ENCODE assay signal across 10 mouse cellular contexts in the genomic region with DNA sequence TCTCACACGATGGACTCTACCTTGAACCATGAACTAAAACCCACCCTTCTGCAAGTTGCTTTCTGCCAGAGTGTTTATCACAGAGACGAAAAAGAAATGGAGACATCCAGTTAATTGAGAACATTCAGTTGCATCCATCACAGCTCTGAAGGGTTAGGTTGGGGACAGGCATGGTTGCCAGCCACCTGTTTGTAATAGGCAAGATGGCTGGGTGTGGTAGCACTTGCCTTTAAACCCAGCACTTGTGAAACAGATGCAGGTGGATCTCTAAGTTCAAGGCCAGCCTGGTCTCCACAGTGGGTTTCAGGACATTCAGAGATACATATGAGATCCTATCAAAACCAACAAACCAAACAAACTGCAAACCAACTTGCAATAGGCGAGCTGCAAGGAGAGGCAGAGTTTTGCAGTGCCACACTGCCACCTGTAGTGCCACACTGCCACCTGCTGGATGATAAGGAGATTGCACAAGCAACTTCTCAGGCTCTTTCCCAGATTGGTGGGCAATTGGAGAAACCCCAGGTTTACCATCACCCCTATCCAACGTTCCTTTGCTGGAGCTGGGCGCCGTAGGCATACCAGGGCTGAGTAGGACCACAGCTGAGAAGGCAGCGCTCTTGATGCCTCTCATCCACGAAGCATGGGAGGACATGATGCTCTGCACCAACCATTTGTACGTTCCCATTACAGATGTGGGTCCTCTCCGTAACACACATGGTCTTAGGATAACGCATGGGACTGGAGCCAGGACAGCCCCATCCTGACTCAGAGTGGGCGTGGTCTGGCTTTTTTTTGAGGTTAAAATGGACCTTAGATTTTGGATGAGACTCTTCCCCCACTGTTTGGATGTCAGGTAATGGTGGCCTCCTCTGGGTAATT. TPM values are rescaled to one million over a fixed set of nuclear protein-coding genes. Genes with fewer than 3 reads are reported as not detected.
DNase-seq lines count a peak whose midpoint lies in the region; ATAC-seq and TF ChIP-seq lines count a peak whose summit lies in the region.
"Had no signal": no experiment of that assay in that cellular context is flagged by ENCODE, and none has a peak within 500 bp of the region (broad histone marks: within the 10 kb centered on the region; RNA-seq: fewer than 3 reads in every experiment).

No protein-coding gene starts in this region.

- no peak overlapping the region for H3K9ac ChIP-seq in MEL (ENCODE audit: control insufficient read depth, low read depth, low read length, poor library complexity, severe bottlenecking)
- no peak overlapping the region for H3K9ac ChIP-seq in neural tube, embryonic 15.5 days (replicated peaks)
- H3K9ac ChIP-seq: heart, embryonic 13.5 days; stomach, embryonic 15.5 days had no signal

- no peak for TF ChIP-seq EP300 in MEL (IDR thresholded peaks at IDR 0.05; ENCODE audit: low read depth in 1 of 2, low read length in 2 of 2)

- H3K4me3 ChIP-seq in MEL (ENCODE audit: control insufficient read depth in 1 of 2, insufficient read depth in 1 of 2, low read depth in 2 of 2, low read length in 2 of 2) = no peak overlapping the region
- H3K4me3 ChIP-seq in neural tube, embryonic 15.5 days (replicated peaks) = no peak overlapping the region
- H3K4me3 ChIP-seq: heart, embryonic 13.5 days; stomach, embryonic 15.5 days had no signal

- H3K27ac ChIP-seq in MEL (ENCODE audit: control insufficient read depth, low read depth, low read length) = no peak overlapping the region
- H3K27ac ChIP-seq in neural tube, embryonic 15.5 days (replicated peaks) = no peak overlapping the region
- H3K27ac ChIP-seq: heart, embryonic 13.5 days; stomach, embryonic 15.5 days had no signal

- peak; percentile 95 to 97 (median 96) for TF ChIP-seq CTCF in MEL (IDR thresholded peaks at IDR 0.05 in 2 of 3, conservative IDR thresholded peaks at IDR 0.05 in 1 of 3; ENCODE audit: control insufficient read depth in 1 of 3, insufficient read depth in 1 of 3, low read depth in 2 of 3, low read length in 3 of 3, poor library complexity in 1 of 3, severe bottlenecking in 1 of 3)

- no peak overlapping the region for H3K4me2 ChIP-seq in neural tube, embryonic 15.5 days
- H3K4me2 ChIP-seq: heart, embryonic 13.5 days; stomach, embryonic 15.5 days had no signal

- H3K9me3 ChIP-seq in MEL (replicated peaks; ENCODE audit: insufficient read depth, low read length) = no peaks in the 10 kb centered on the region
- H3K9me3 ChIP-seq in neural tube, embryonic 15.5 days (replicated peaks) = no peaks in the 10 kb centered on the region
- H3K9me3 ChIP-seq: heart, embryonic 13.5 days; stomach, embryonic 15.5 days had no signal

- peaks cover 0 to 3% of the 10 kb centered on the region in 2 experiments; a peak in 2 of 4 replicates for H3K27me3 ChIP-seq in MEL (ENCODE audit: control insufficient read depth in 1 of 2, insufficient read depth in 2 of 2, low read length in 2 of 2)
- peaks cover 74% of the 10 kb centered on the region for H3K27me3 ChIP-seq in neural tube, embryonic 15.5 days (replicated peaks)

- peak; percentile 96 for TF ChIP-seq RAD21 in MEL (IDR thresholded peaks at IDR 0.05; ENCODE audit: low read depth, low read length)

- H3K36me3 ChIP-seq in MEL (ENCODE audit: control insufficient read depth in 1 of 2, insufficient read depth in 2 of 2, low read length in 2 of 2) = no peaks in the 10 kb centered on the region
- H3K36me3 ChIP-seq in neural tube, embryonic 15.5 days = no peaks in the 10 kb centered on the region
- H3K36me3 ChIP-seq: heart, embryonic 13.5 days; stomach, embryonic 15.5 days had no signal

- no peak for TF ChIP-seq POLR2A in MEL (IDR thresholded peaks at IDR 0.05; ENCODE audit: control insufficient read depth in 1 of 2, insufficient read depth in 1 of 2, low read depth in 1 of 2, low read length in 2 of 2, poor library complexity in 1 of 2)

- no peaks in the 10 kb centered on the region for H3K4me1 ChIP-seq in MEL (ENCODE audit: control insufficient read depth in 1 of 2, insufficient read depth in 2 of 2, low read length in 2 of 2)
- H3K4me1 ChIP-seq in neural tube, embryonic 15.5 days = peaks cover 15% of the 10 kb centered on the region

- DNase-seq in B cell, adult 2 months = peak; percentile 72 to 74
- DNase-seq in MEL (ENCODE audit: low read depth, low spot score) = peak; percentile 61
- peak; percentile 86 to 87 for DNase-seq in cerebellum, postnatal 14 days
- peak; percentile 33 to 59 for DNase-seq in frontal cortex, postnatal 25 days (ENCODE audit: low spot score in 2 of 2)
- peak; percentile 68 for DNase-seq in kidney, postnatal 10 days
- peak; percentile 21 to 23 for DNase-seq in lung, adult 18-20 months
- DNase-seq in thymus, postnatal 25 days = peak; percentile 53

- no peaks in the 10 kb centered on the region for H3K79me2 ChIP-seq in MEL (ENCODE audit: control insufficient read depth, insufficient read depth, low read length, poor library complexity)

- ATAC-seq in neural tube, embryonic 15.5 days (ENCODE audit: low FRiP score) = peak; percentile 63; the same call in 1 of the 2 replicates

- 24% methylated on average over 12 of the region's 12 CpGs for WGBS in neural tube, embryonic 15.5 days

TF ChIP-seq in MEL, 35 proteins besides CTCF, POLR2A, EP300 and RAD21:
- TF ChIP-seq ZC3H11A (IDR thresholded peaks at IDR 0.05; ENCODE audit: low read depth, low read length) (peak; percentile 76), UBTF (IDR thresholded peaks at IDR 0.05; ENCODE audit: borderline replicate concordance, insufficient read depth, low read depth, low read length) (no peak), SMC3 (IDR thresholded peaks at IDR 0.05; ENCODE audit: low read depth, low read length) (peak; percentile 87), POLR2AphosphoS5 (IDR thresholded peaks at IDR 0.05; ENCODE audit: borderline replicate concordance, low read depth, low read length) (no peak)
TF ChIP-seq in MEL: peak in this region for 2.

RNA-seq across cellular contexts. Expression of a gene that starts 2.8 kb away (rescaled TPM):
- not detected in 2 replicates for total RNA-seq in MEL (2012; rRNA removed)
- not detected for polyA plus RNA-seq in MEL (2012; ENCODE audit: insufficient read depth in 1 of 2, insufficient read length in 2 of 2, low read depth in 1 of 2, low replicate concordance in 2 of 2, missing spikeins in 1 of 2)
- 1.6 and 1.9 TPM in 2 replicates for polyA plus RNA-seq in neural tube, embryonic 15.5 days (2015; fragmentation: Nextera tagmentation; extraction: Ambion mirVana)
- polyA plus RNA-seq: heart, embryonic 13.5 days had no signal

RNA-seq across cellular contexts. Expression of a gene that starts 54.4 kb away (rescaled TPM):
- 6.5 and 6.7 TPM in 2 replicates for total RNA-seq in MEL (2012; rRNA removed)
- 10 to 100 TPM in 1 of 2 experiments, not detected in 1; 16.1 TPM for polyA plus RNA-seq in MEL (2012; ENCODE audit: insufficient read depth in 1 of 2, insufficient read length in 2 of 2, low read depth in 1 of 2, low replicate concordance in 2 of 2, missing spikeins in 1 of 2)
- polyA plus RNA-seq in neural tube, embryonic 15.5 days (2015; fragmentation: Nextera tagmentation; extraction: Ambion mirVana) = 0.31 and 1.4 TPM in 2 replicates

Comparison
In these comparisons a context has a peak if more than half of its experiments do, and no peak if none do; other contexts are left out.
1. DNase-seq: peak in every context shown above with its lines; median percentile 86 in cerebellum, postnatal 14 days; 73 in B cell, adult 2 months; 68 in kidney, postnatal 10 days; 61 in MEL; 53 in thymus, postnatal 25 days; 46 in frontal cortex, postnatal 25 days; 22 in lung, adult 18-20 months.